Mouse (Mus musculus) forebrain, embryonic 15.5 days (tissue): ENCODE measurements around the gene Rdh19. TPM values are rescaled to one million over a fixed set of nuclear protein-coding genes. Genes with fewer than 3 reads are reported as not detected.
"Not testable (repeated sequence)": the region's sequence is repeated elsewhere in the genome, so short reads cannot be mapped to it uniquely, and the experiment has no call there.

Experiments
- ATAC-seq: fragments of 200-750 bp; cut with Nextera tagmentation; replicated peaks from 2 replicates; pipeline ENCODE4 v1.8.0; 2017; ENCODE audit warnings: mild to moderate bottlenecking, moderate TSS enrichment, moderate library complexity
- H3K27ac ChIP-seq: fragments of 300-500 bp; sonication (generic); replicated peaks from 2 replicates; pipeline ENCODE4 v1.5.1; 2015; ENCODE audit warnings: mild to moderate bottlenecking, inconsistent platforms
- H3K27me3 ChIP-seq: fragments of 300-500 bp; sonication (generic); 2 replicates; pipeline ENCODE4 v1.6.1; 2015; ENCODE audit warnings: inconsistent platforms
- H3K36me3 ChIP-seq: fragments of 300-500 bp; sonication (generic); 2 replicates; pipeline ENCODE4 v1.6.1; 2015; ENCODE audit warnings: mild to moderate bottlenecking, inconsistent platforms
- H3K4me1 ChIP-seq: fragments of 300-500 bp; sonication (generic); 2 replicates; pipeline ENCODE4 v1.6.1; 2015; ENCODE audit warnings: inconsistent platforms
- H3K4me2 ChIP-seq: fragments of 300-500 bp; sonication (generic); replicated peaks from 2 replicates; pipeline ENCODE4 v1.6.1; 2015; ENCODE audit warnings: mild to moderate bottlenecking, inconsistent platforms
- H3K4me3 ChIP-seq: fragments of 300-500 bp; sonication (generic); 2 replicates; pipeline ENCODE4 v1.5.1; 2015; ENCODE audit warnings: mild to moderate bottlenecking, inconsistent platforms
- H3K9ac ChIP-seq: fragments of 300-500 bp; sonication (generic); replicated peaks from 2 replicates; pipeline ENCODE4 v1.6.1; 2015; ENCODE audit warnings: mild to moderate bottlenecking, inconsistent platforms
- H3K9me3 ChIP-seq: fragments of 300-500 bp; sonication (generic); 2 replicates; pipeline ENCODE4 v1.6.1; 2016; ENCODE audit warnings: inconsistent platforms
- WGBS: fragments of 180-500 bp; shearing (Covaris S2); methylation state at CpG from one replicate; pipeline ENCODE4 v1.1.7; 2015; ENCODE audit warnings: mixed read lengths; 5-methylcytosine and 5-hydroxymethylcytosine counted together
- polyA plus RNA-seq: library from polyadenylated mRNA; unstranded; fragments of >200 nt; fragmentation: Nextera tagmentation; extraction: Ambion mirVana; gene quantifications from 2 replicates; pipeline ENCODE4 v1.2.1, GENCODE M21; 2015

The Rdh19 gene
- polyA plus RNA-seq, 1 experiment from 2014 or later, result not detected

DNA sequence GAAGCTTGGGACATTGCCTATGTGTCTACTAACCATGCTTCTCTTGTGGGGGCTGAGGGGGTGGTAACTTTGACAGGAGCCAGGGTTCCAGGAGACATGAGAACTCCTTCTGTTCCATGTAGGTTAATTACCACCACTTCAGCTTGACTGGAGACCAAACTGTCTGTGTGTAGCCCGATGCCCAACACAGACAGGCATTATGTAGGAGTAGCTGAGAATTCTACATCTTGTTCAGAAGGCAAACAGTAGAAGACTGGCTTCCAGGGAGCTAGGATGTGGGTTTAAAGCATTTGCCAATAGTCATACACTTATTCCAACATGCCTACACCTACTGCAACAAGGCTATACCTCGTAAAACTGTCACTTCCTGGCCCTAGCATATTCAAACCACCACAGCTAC, 11.2 kb upstream of the Rdh19 start:
- Histone ChIP-seq H3K4me3 (no peak overlapping the region), H3K9ac (no peak overlapping the region), H3K4me1 (no peaks in the 10 kb centered on the region), H3K27ac (no peak overlapping the region), H3K9me3 (no peaks in the 10 kb centered on the region), H3K27me3 (no peaks in the 10 kb centered on the region), H3K4me2 (no peak overlapping the region), H3K36me3 (no peaks in the 10 kb centered on the region)
- no peak for ATAC-seq
- 89% methylated on average over 2 of the region's 2 CpGs for WGBS

- no peak overlapping the region for H3K27ac ChIP-seq
- 68% methylated on average over 2 of the region's 2 CpGs for WGBS
Observed at GRCm38 (mm10) chr10:127840776-127841175, 9.0 kb upstream of the Rdh19 start.

DNA sequence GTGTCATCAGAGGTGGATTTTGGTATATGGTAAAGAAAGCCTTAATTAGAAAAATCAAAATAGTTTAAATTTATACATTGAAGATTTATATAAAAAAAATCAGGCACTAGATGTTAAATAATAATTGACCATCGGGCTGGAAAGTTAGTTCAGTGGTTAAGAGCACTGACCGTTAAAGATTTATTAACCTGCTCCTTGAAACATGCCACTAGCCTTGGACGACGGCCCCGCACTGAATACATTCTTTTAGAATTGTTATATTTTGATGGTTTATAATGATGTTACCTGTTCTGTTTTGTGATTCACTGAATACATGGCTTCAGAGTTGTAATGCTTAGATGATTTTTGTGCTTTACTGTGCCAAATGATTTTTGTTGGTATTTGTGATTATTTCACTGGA, 3.8 kb upstream of the Rdh19 start:
- not testable (repeated sequence) for H3K4me3 ChIP-seq, H3K36me3 ChIP-seq, H3K4me1 ChIP-seq, H3K4me2 ChIP-seq, H3K27ac ChIP-seq, ATAC-seq, H3K9ac ChIP-seq, H3K9me3 ChIP-seq, H3K27me3 ChIP-seq
- 89% methylated on average over 5 of the region's 5 CpGs for WGBS

More at GRCm38 (mm10) chr10:127840776-127841175, 9.0 kb upstream of the Rdh19 start:
- no peaks in the 10 kb centered on the region for H3K27me3 ChIP-seq
- H3K4me3 ChIP-seq, result no peak overlapping the region
- no peaks in the 10 kb centered on the region for H3K4me1 ChIP-seq
- no peaks in the 10 kb centered on the region for H3K36me3 ChIP-seq
- no peak for ATAC-seq
- H3K9ac ChIP-seq, result no peak overlapping the region
- no peak overlapping the region for H3K4me2 ChIP-seq
- no peaks in the 10 kb centered on the region for H3K9me3 ChIP-seq

- Histone ChIP-seq H3K9ac (no peak overlapping the region), H3K4me1 (no peaks in the 10 kb centered on the region), H3K4me2 (no peak overlapping the region), H3K36me3 (no peaks in the 10 kb centered on the region), H3K9me3 (no peaks in the 10 kb centered on the region), H3K4me3 (no peak overlapping the region), H3K27ac (no peak overlapping the region), H3K27me3 (no peaks in the 10 kb centered on the region)
- WGBS, result 81% methylated on average over 1 of the region's 1 CpGs
- no peak for ATAC-seq
Observed at GRCm38 (mm10) chr10:127848089-127848488, 1.6 kb upstream of the Rdh19 start.

DNA sequence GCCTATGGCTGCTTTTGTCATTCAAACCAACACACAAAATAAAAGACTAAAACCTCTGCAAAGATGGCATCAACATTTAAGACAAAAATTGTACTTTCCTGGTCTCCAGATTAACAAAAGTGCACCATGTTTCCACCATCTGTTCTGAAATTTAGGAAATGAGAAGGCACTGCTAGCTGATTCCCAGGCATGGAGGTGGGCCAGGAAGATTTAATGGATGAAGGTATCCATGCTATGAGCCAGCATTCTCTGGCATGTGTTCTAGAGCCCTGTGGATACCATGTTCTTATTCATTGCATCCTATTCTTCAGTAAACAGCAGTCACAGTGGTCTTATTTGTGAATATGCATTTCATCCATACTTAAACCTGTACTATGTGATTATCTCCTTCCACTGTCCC, 6.6 kb downstream of the Rdh19 start:
- Histone ChIP-seq H3K27ac (no peak overlapping the region), H3K27me3 (no peaks in the 10 kb centered on the region), H3K4me1 (no peaks in the 10 kb centered on the region), H3K9me3 (no peaks in the 10 kb centered on the region), H3K4me2 (no peak overlapping the region), H3K36me3 (no peaks in the 10 kb centered on the region), H3K4me3 (no peak overlapping the region), H3K9ac (no peak overlapping the region)
- ATAC-seq, result no peak

GRCm38 (mm10) chr10:127864931-127865330, 15.2 kb downstream of the Rdh19 start:
- Histone ChIP-seq H3K36me3 (no peaks in the 10 kb centered on the region), H3K4me2 (no peak overlapping the region), H3K27ac (no peak overlapping the region), H3K4me1 (no peaks in the 10 kb centered on the region), H3K9me3 (no peaks in the 10 kb centered on the region), H3K4me3 (no peak overlapping the region), H3K9ac (no peak overlapping the region), H3K27me3 (no peaks in the 10 kb centered on the region)
- no peak for ATAC-seq

- H3K4me3 ChIP-seq, result no peak within 1 kb of the TSS
- no peak for ATAC-seq
- no peaks in the 10 kb centered on the region for H3K36me3 ChIP-seq
- no peak within 1 kb of the TSS for H3K9ac ChIP-seq
- H3K9me3 ChIP-seq, result no peaks in the 10 kb centered on the region
- no peak within 1 kb of the TSS for H3K27ac ChIP-seq
- H3K4me2 ChIP-seq, result no peak within 1 kb of the TSS
- no peaks in the 10 kb centered on the region for H3K27me3 ChIP-seq
- 78% methylated on average over 3 of the region's 3 CpGs for WGBS
- no peaks in the 10 kb centered on the region for H3K4me1 ChIP-seq
Observed at GRCm38 (mm10) chr10:127866232-127866631, 16.5 kb downstream of the Rdh19 start, which contains the start of gene Rdh16f2. Rdh16f2 (plus strand) TSS chr10:127866474.

GRCm38 (mm10) chr10:127872484-127872883, 22.8 kb downstream of the Rdh19 start:
- H3K4me1 ChIP-seq, result no peaks in the 10 kb centered on the region
- H3K27ac ChIP-seq, result no peak overlapping the region
- no peak overlapping the region for H3K4me3 ChIP-seq
- no peak for ATAC-seq
- 79% methylated on average over 4 of the region's 4 CpGs for WGBS
- H3K27me3 ChIP-seq, result no peaks in the 10 kb centered on the region
- H3K4me2 ChIP-seq, result no peak overlapping the region
- H3K36me3 ChIP-seq, result no peaks in the 10 kb centered on the region
- H3K9ac ChIP-seq, result no peak overlapping the region
- no peaks in the 10 kb centered on the region for H3K9me3 ChIP-seq

DNA sequence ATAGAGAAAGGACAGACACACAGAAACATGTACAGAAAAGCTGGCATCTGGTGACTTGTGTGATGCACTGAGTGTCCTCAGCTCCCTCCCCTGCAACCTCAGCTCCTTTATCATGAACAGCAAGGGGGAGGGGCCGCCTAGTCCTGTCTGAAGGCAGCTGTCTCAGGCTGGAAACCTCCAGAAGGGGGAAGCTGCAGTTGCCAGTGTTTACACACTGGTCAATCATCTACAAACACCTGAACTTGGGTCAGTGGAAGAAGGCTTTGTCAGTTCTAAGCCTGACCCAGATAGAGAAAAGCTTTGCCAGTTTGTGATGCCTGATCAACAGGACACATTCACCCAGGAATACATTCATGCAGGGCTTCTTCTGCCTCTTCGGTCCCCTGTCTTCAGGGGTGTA, 28.0 kb downstream of the Rdh19 start:
- no peak for ATAC-seq
- whole genome bisulfite sequencing, result 61% methylated on average over 2 of the region's 2 CpGs
- Histone ChIP-seq H3K27me3 (no peaks in the 10 kb centered on the region), H3K9ac (no peak overlapping the region), H3K4me2 (no peak overlapping the region), H3K4me1 (no peaks in the 10 kb centered on the region), H3K4me3 (no peak overlapping the region), H3K27ac (no peak overlapping the region), H3K36me3 (no peaks in the 10 kb centered on the region), H3K9me3 (no peaks in the 10 kb centered on the region)

- no peak for ATAC-seq
- no peaks in the 10 kb centered on the region for H3K27me3 ChIP-seq
Observed at GRCm38 (mm10) chr10:127878262-127879057, 28.7 kb downstream of the Rdh19 start.

DNA sequence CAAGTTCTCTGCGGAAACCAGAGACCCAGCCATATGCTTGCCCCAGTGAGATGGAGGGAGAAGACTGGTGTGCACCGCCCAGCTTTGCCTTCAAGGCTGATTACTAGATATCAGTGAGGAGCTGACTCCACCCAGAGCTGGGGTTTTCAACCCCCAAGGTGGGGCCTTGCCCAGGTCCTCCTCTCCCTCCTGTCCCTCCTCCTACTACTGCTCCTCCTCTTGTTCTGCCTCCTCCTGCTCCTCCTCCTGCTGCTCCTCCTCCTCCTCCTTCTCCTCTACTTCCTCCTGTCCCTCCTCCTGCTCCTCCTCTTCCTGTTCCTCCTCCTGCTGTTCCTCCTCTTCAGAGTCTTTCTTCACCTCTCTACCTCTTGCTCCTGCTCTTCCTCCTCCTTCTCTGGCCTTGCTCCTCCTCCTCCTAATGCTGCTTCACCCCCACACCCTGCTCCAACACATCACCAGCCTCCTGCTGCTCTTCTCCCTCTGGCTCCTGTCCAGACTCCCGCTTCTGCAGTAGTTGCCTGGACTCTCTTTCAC, 29.5 kb downstream of the Rdh19 start:
- no peaks in the 10 kb centered on the region for H3K9me3 ChIP-seq
- H3K27ac ChIP-seq, result no peak overlapping the region
- H3K36me3 ChIP-seq, result no peaks in the 10 kb centered on the region
- no peak overlapping the region for H3K4me3 ChIP-seq
- H3K27me3 ChIP-seq, result no peaks in the 10 kb centered on the region
- WGBS, result 87% methylated on average over 3 of the region's 3 CpGs
- H3K9ac ChIP-seq, result no peak overlapping the region
- H3K4me2 ChIP-seq, result no peak overlapping the region
- ATAC-seq, result no peak
- H3K4me1 ChIP-seq, result no peaks in the 10 kb centered on the region

More at GRCm38 (mm10) chr10:127878262-127879057, 28.7 kb downstream of the Rdh19 start:
- no peak overlapping the region for H3K9ac ChIP-seq
- H3K27ac ChIP-seq, result no peak overlapping the region
- H3K36me3 ChIP-seq, result no peaks in the 10 kb centered on the region
- no peaks in the 10 kb centered on the region for H3K4me1 ChIP-seq
- no peaks in the 10 kb centered on the region for H3K9me3 ChIP-seq
- no peak overlapping the region for H3K4me2 ChIP-seq
- WGBS, result 73% methylated on average over 3 of the region's 3 CpGs
- no peak overlapping the region for H3K4me3 ChIP-seq

DNA sequence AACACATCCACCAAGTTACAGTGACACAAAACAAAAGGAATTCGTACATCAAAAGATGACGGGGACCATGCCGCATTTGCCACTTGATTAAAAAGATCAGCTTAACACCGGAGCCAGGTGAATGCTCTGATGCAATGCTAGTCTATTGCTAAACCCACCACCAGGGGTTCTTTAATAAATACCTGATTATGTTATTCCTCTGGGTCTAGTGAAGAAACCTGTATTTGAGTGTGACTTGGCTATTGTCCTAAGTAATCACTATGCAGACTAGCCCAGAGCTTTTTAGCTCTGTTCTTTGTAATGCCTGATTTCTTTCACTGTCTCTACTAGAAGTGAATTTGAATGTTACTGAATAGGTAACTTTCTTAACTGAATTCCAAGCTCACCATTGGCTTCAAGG, 31.3 kb downstream of the Rdh19 start:
- Histone ChIP-seq H3K27me3 (no peaks in the 10 kb centered on the region), H3K4me1 (no peaks in the 10 kb centered on the region), H3K36me3 (no peaks in the 10 kb centered on the region), H3K4me3 (no peak overlapping the region), H3K9ac (no peak overlapping the region), H3K9me3 (no peaks in the 10 kb centered on the region), H3K27ac (no peak overlapping the region), H3K4me2 (no peak overlapping the region)
- WGBS, result 69% methylated on average over 4 of the region's 4 CpGs
- no peak for ATAC-seq

- H3K4me1 ChIP-seq, result peaks cover 4% of the 10 kb centered on the region; the same call in 1 of the 2 replicates
- ATAC-seq, result no peak
- no peak overlapping the region for H3K4me3 ChIP-seq
Observed at GRCm38 (mm10) chr10:127886551-127886950, 36.8 kb downstream of the Rdh19 start.

More at GRCm38 (mm10) chr10:127886551-127886950, 36.8 kb downstream of the Rdh19 start:
- 73% methylated on average over 1 of the region's 1 CpGs for WGBS
- Histone ChIP-seq H3K9me3 (no peaks in the 10 kb centered on the region), H3K36me3 (no peaks in the 10 kb centered on the region), H3K9ac (no peak overlapping the region), H3K27ac (no peak overlapping the region), H3K4me2 (no peak overlapping the region), H3K27me3 (no peaks in the 10 kb centered on the region)
